Mouse (Mus musculus) lung, postnatal 4 days (tissue): ENCODE measurements at regions not wholly inside any gene's neighbourhood (a gene's known extent, or its start where the extent isn't known, plus 50 kb on each side); places are given as distances from the start of the nearest gene placed in this dataset.
"Not testable (repeated sequence)": the region's sequence is repeated elsewhere in the genome, so short reads cannot be mapped to it uniquely, and the experiment has no call there.

Source experiments
- DNase-seq, 2 experiments: peaks; one replicate each; pipeline ENCODE4 v3.0.0; 2021

- no peak for DNase-seq
Measured at GRCm38 (mm10) chr9:43857988-43858387, 114.2 kb downstream of the Nectin1 start.

- no peak for DNase-seq
Measured at GRCm38 (mm10) chr9:43858761-43859160, 115.0 kb downstream of the Nectin1 start.

- DNase-seq = no peak
Measured at GRCm38 (mm10) chr9:43860264-43860663, 116.5 kb downstream of the Nectin1 start.

GRCm38 (mm10) chr9:43861375-43861774 is 117.6 kb downstream of the Nectin1 start:
- DNase-seq = no peak

- not testable (repeated sequence) for DNase-seq
Measured at GRCm38 (mm10) chr9:43862034-43862433, 118.2 kb downstream of the Nectin1 start.

GRCm38 (mm10) chr9:43863609-43864397 is 120.0 kb downstream of the Nectin1 start:
- peak; percentile 8 to 33 for DNase-seq

- no peak for DNase-seq
Measured at GRCm38 (mm10) chr9:43866802-43867201, 123.0 kb downstream of the Nectin1 start.

GRCm38 (mm10) chr9:43873841-43874240 is 130.1 kb downstream of the Nectin1 start:
- DNase-seq = no peak

- no peak for DNase-seq
Measured at GRCm38 (mm10) chr9:43874332-43874731, 130.5 kb downstream of the Nectin1 start.

- DNase-seq = no peak
Measured at GRCm38 (mm10) chr9:43879220-43879968, 135.6 kb downstream of the Nectin1 start.

- DNase-seq = no peak
Measured at GRCm38 (mm10) chr9:43879969-43880396, 136.2 kb downstream of the Nectin1 start.

GRCm38 (mm10) chr9:43893086-43893485 is 149.3 kb downstream of the Nectin1 start:
- DNase-seq = no peak

- no peak for DNase-seq
Measured at GRCm38 (mm10) chr9:43899239-43899638, 143.9 kb upstream of the Thy1 start.

GRCm38 (mm10) chr9:43908325-43908724 is 134.9 kb upstream of the Thy1 start:
- DNase-seq = no peak

GRCm38 (mm10) chr9:43915015-43915414 is 128.2 kb upstream of the Thy1 start:
- DNase-seq = no peak

- DNase-seq = no peak
Measured at GRCm38 (mm10) chr9:43917467-43917866, 125.7 kb upstream of the Thy1 start.

- DNase-seq = no peak
Measured at GRCm38 (mm10) chr9:43919010-43919409, 124.2 kb upstream of the Thy1 start.

GRCm38 (mm10) chr9:43920053-43920754 is 123.0 kb upstream of the Thy1 start:
- peak; percentile 67 to 72 for DNase-seq

GRCm38 (mm10) chr9:43922231-43922630 is 121.0 kb upstream of the Thy1 start:
- DNase-seq = no peak

- no peak for DNase-seq
Measured at GRCm38 (mm10) chr9:43923088-43923487, 120.1 kb upstream of the Thy1 start.

GRCm38 (mm10) chr9:43924795-43925194 is 118.4 kb upstream of the Thy1 start:
- peak in 1 of 2 experiments; percentile 16 for DNase-seq

GRCm38 (mm10) chr9:43929312-43930036 is 113.7 kb upstream of the Thy1 start:
- no peak for DNase-seq

- DNase-seq = no peak
Measured at GRCm38 (mm10) chr9:43930037-43930404, 113.2 kb upstream of the Thy1 start.
